Mouse (Mus musculus): ENCODE results near the gene Ispd.

GRCm38 (mm10) chr12:36545318-36545717 is 164.1 kb downstream of the Ispd start:
- no peak for TF ChIP-seq EP300 (IDR thresholded peaks at IDR 0.05)
- no peak for TF ChIP-seq CTCF (IDR thresholded peaks at IDR 0.05)

All from lung, postnatal 0 days (tissue).